19 mouse cellular contexts compared by ENCODE assay signal in genomic region chr5:103605707-103606106, GRCm38 (mm10). TPM values are rescaled to one million over a fixed set of nuclear protein-coding genes. Genes with fewer than 3 reads are reported as not detected.
"Had no signal": no experiment of that assay in that cellular context is flagged by ENCODE, and none has a peak within 500 bp of the region (broad histone marks: within the 10 kb centered on the region; RNA-seq: fewer than 3 reads in every experiment).

No protein-coding gene starts in this region.

- H3K9ac ChIP-seq: neural tube, embryonic 15.5 days; stomach, embryonic 15.5 days had no signal

- H3K4me1 ChIP-seq: neural tube, embryonic 15.5 days; stomach, embryonic 15.5 days had no signal

- DNase-seq: retina, postnatal 1 day; right cerebral cortex, adult 18-20 months; right cerebral cortex, postnatal 14 days; right cerebral cortex, postnatal 25 days; right cerebral cortex, postnatal 4 days; spleen, adult 18-20 months; thymus, adult 18-20 months; thymus, adult 2 months; thymus, postnatal 14 days; thymus, postnatal 25 days; thymus, postnatal 36 days; thymus, postnatal 4 days had no signal

- H3K4me2 ChIP-seq: neural tube, embryonic 15.5 days; stomach, embryonic 15.5 days had no signal

- H3K4me3 ChIP-seq: neural tube, embryonic 15.5 days; stomach, embryonic 15.5 days had no signal

- H3K36me3 ChIP-seq: neural tube, embryonic 15.5 days; stomach, embryonic 15.5 days had no signal

- H3K27ac ChIP-seq: neural tube, embryonic 15.5 days; stomach, embryonic 15.5 days; stomach, postnatal 0 days had no signal

- H3K27me3 ChIP-seq: neural tube, embryonic 15.5 days; stomach, embryonic 15.5 days had no signal

- H3K9me3 ChIP-seq: neural tube, embryonic 15.5 days; stomach, embryonic 15.5 days had no signal

RNA-seq across cellular contexts. Expression of gene Slc10a6, which starts 23.5 kb away (rescaled TPM):
- total RNA-seq: neutrophil, adult 5-6 weeks had no signal

RNA-seq across cellular contexts. Expression of gene 1700016H13Rik, which starts 50.1 kb away (rescaled TPM):
- total RNA-seq: neutrophil, adult 5-6 weeks had no signal
- polyA plus RNA-seq: neural tube, embryonic 14.5 days; small intestine, adult 2 months; spleen, adult 2 months had no signal
